Mouse (Mus musculus) cerebellum, adult 2 months (tissue): ENCODE results near the gene Tubd1.

Source experiments
- CTCF ChIP-seq: fragments of 200-500 bp; IDR thresholded peaks from 2 replicates; pipeline ENCODE4 v1.5.1; 2011; ENCODE audit warnings: low read depth, mild to moderate bottlenecking, control low read depth, low read length, moderate library complexity, borderline replicate concordance; ENCODE audit not compliant: insufficient read depth
- POLR2A ChIP-seq: fragments of 200-500 bp; IDR thresholded peaks from 2 replicates; pipeline ENCODE4 v1.6.1; 2011; ENCODE audit warnings: low read length, control low read depth, borderline replicate concordance; ENCODE audit not compliant: insufficient read depth

DNA sequence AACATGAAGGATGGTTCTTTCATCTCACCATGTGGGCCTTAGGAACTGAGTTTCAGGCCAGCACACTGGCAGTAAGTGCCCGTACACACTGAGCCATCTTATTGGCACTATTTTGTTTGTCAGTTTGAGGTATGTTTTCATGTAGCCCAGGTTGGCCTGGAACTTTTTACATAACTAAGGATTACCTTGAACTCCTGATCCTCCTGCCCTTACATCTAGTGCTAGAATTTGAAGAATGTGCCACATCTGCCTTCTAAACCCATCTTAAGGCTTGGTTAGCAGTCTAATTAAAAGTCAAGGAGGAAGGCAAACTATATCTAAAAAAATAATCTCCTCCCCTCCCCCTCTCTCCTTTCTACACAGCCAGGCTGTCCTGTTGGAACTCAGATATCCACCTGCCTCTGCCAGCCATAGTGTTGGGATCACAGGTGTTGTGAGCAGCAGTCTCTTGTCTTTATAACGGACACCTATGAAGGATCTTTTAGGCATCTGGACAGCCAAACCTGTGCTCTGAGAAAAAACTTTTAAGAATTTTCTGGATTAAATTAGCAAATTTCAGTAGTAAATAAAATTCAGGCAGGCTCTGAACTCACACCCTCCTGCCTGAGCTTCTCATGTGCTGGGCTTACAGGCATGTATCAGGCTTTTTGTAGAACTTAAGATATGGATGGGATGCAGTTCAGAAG is 47.3 kb downstream of the Tubd1 start:
- TF ChIP-seq POLR2A, result no peak
- no peak for TF ChIP-seq CTCF
